Mouse (Mus musculus): ENCODE measurements at regions not wholly inside any gene's neighbourhood (a gene's known extent, or its start where the extent isn't known, plus 50 kb on each side); places are given as distances from the start of the nearest gene placed in this dataset.

DNA sequence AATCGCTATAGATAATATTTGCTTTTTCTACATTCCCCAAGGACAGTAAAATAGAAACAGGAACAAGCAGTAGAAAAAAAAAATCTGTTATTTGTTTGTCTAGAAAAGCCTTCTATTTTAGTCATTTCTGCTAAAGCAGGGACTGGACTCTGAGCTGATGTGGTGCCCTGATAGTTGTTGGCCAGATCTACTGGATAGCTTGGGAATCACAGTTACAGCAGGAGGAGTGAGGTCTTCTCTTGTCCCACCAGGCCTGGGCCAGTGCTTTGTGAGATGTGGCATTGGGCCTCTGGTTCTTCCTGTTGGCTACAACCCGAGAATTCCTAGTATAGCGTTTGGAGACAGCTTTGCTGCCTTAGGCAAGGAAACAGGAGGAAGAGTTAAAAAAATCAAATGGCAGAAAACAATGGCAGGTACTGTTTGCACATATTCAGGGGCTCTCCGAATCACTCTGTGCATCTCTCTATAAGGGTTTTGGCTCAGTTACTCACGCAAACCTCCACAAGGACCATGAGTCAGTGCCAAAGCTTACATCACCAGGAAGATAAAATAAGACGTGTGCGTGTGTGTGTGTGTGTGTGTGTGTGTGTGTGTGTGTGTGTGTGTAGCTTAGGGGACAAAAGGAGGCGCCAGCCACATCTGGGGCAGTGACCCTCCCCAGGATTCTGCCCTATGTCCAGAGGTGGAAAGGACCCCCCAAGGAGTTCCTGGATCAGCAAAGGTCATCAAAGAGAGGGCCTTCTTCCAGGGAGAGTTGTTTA lies 248.1 kb downstream of the Itga8 start:
- no peaks in the 10 kb centered on the region for H3K4me1 ChIP-seq (ENCODE audit: insufficient read depth, low read depth, low read length)
- no peak for ATAC-seq (ENCODE audit: extremely low read depth, insufficient number of reproducible peaks, low FRiP score, poor library complexity, severe bottlenecking)
- no peaks in the 10 kb centered on the region for H3K27me3 ChIP-seq (ENCODE audit: insufficient read depth, low read length)
- TF ChIP-seq GATA1 (IDR thresholded peaks at IDR 0.05; ENCODE audit: borderline replicate concordance, low read length) = no peak
- TF ChIP-seq POLR2AphosphoS5 (IDR thresholded peaks at IDR 0.05; ENCODE audit: insufficient replicate concordance, low read depth, low read length) = no peak
- no peak for TF ChIP-seq TAL1 (conservative IDR thresholded peaks at IDR 0.05; ENCODE audit: low read depth, low read length)
- TF ChIP-seq CTCF (IDR thresholded peaks at IDR 0.05; ENCODE audit: low read depth, low read length) = no peak
- no peak for TF ChIP-seq GATA2 (IDR thresholded peaks at IDR 0.05; ENCODE audit: borderline replicate concordance, low read depth, low read length)
- no peaks in the 10 kb centered on the region for H3K36me3 ChIP-seq (replicated peaks)
- DNase-seq (ENCODE audit: low spot score) = no peak
- no peaks in the 10 kb centered on the region for H3K9me3 ChIP-seq (replicated peaks)
- no peak overlapping the region for H3K4me3 ChIP-seq (ENCODE audit: low read depth, low read length)

DNA sequence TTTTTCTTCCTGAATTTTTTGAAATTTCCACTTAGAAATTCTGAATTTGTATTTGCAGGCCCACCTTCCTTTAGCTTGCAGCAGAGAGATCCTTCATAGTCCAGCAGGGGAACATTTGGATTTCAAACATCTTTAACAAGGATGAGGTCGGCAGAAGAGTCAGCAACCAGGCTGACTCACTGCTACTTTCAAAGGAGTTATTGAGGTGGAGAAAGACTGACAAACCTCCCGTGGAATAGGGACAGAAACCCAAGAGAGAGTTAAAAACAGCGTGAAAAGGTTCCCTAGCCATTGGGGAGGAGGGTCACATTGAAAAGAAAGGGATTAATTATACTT lies 247.6 kb downstream of the Itga8 start:
- H3K27me3 ChIP-seq (ENCODE audit: insufficient read depth, low read length) = no peaks in the 10 kb centered on the region
- no peak overlapping the region for H3K4me3 ChIP-seq (ENCODE audit: low read depth, low read length)
- no peak for TF ChIP-seq GATA1 (IDR thresholded peaks at IDR 0.05; ENCODE audit: borderline replicate concordance, low read length)
- TF ChIP-seq POLR2AphosphoS5 (IDR thresholded peaks at IDR 0.05; ENCODE audit: insufficient replicate concordance, low read depth, low read length) = no peak
- no peak for TF ChIP-seq CTCF (IDR thresholded peaks at IDR 0.05; ENCODE audit: low read depth, low read length)
- TF ChIP-seq GATA2 (IDR thresholded peaks at IDR 0.05; ENCODE audit: borderline replicate concordance, low read depth, low read length) = no peak
- TF ChIP-seq TAL1 (conservative IDR thresholded peaks at IDR 0.05; ENCODE audit: low read depth, low read length) = no peak
- no peaks in the 10 kb centered on the region for H3K4me1 ChIP-seq (ENCODE audit: insufficient read depth, low read depth, low read length)
- ATAC-seq (ENCODE audit: extremely low read depth, insufficient number of reproducible peaks, low FRiP score, poor library complexity, severe bottlenecking) = no peak
- no peaks in the 10 kb centered on the region for H3K36me3 ChIP-seq (replicated peaks)
- no peak for DNase-seq (ENCODE audit: low spot score)
- no peaks in the 10 kb centered on the region for H3K9me3 ChIP-seq (replicated peaks)

Data from G1E (cell line).